Mouse (Mus musculus) left cerebral cortex, postnatal 14 days (tissue): ENCODE measurements at regions not wholly inside any gene's neighbourhood (a gene's known extent, or its start where the extent isn't known, plus 50 kb on each side); places are given as distances from the start of the nearest gene placed in this dataset.
"Not testable (repeated sequence)": the region's sequence is repeated elsewhere in the genome, so short reads cannot be mapped to it uniquely, and the experiment has no call there.

Experiments used
- DNase-seq, 2 experiments: peaks; one replicate each; pipeline ENCODE4 v3.0.0; 2021 to 2022; ENCODE audit warnings: low spot score in 2 of 2, mixed read lengths in 1 of 2
- intact Hi-C: fragments of 180-260 bp; cut with DNase I; formaldehyde crosslinking; loops from one replicate; pipeline ENCODE4 v1.15.1; 2025

DNA sequence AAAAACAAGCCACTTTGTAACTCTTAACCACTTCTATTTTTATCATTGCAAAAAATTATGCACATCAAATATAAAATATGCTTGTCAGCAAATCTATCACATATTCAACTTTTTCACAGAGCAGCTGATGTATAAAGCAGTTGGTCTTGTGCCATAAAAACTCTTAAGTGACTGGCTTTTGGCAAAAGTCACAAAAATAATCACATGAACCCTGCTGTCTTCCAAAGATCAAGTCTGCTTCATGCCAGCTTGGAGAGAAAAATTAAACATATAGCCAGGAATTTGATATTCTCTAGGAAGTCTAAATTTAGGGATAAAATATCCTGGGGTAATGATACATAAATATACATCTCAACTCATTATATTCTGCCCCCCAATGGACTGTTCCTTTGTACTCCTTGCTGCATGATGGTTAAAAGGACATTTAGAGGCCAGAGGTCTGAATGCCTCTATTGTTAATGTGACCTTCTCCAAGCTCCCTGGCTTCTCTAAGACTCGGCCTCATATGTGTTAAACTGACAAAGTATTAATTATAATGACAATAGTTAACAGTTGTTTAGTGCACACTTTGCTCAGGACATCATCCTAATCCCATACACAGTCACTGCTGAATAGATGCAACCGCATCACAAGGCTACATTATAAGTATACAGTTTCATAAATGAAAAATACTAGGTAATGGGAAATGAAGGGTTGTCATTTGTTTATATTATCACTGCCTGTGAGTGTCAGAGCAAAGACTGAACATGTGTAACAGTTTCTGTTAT lies 422.9 kb upstream of the Hs3st1 start:
- peak in 1 of 2 experiments; percentile 3 for DNase-seq
- intact Hi-C loops: no loop called here

- DNase-seq: no peak
- intact Hi-C loops: no loop called here
Measured at GRCm38 (mm10) chr5:40136740-40137285, 381.5 kb upstream of the Hs3st1 start.

- intact Hi-C loops: no loop called here
- DNase-seq: peak; percentile 2 to 3
Measured at GRCm38 (mm10) chr5:40124337-40124736, 369.1 kb upstream of the Hs3st1 start.

GRCm38 (mm10) chr5:40116849-40117248 lies 361.6 kb upstream of the Hs3st1 start:
- no peak for DNase-seq
- intact Hi-C loops: loop anchor here (10.0 kb wide), 1 partner anchor 838 kb away; no protein-coding TSS in a partner anchor

GRCm38 (mm10) chr5:40089576-40089975 lies 334.3 kb upstream of the Hs3st1 start:
- intact Hi-C loops, DNase-seq: not testable (repeated sequence)

DNA sequence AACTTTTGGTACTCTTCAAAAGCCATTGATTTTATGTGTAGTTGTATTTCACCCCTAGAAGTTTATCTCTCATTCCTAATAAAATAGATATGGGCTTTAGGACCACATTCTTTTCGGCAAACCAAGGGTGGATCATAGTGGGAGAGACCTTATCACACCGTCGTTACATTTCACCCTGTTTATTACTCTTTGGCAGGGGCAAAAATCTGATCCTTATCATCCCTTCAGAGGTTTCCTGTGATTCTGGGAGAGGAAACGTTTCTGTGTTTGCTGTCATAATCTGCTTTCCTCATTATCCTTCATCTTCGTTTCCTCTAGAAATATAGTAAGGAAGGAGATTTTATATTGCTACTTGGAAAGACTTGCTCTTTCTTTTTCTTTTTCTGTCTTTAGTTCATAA lies 290.0 kb upstream of the Hs3st1 start:
- intact Hi-C loops: no loop called here
- DNase-seq: no peak

GRCm38 (mm10) chr5:40034452-40034851 lies 279.2 kb upstream of the Hs3st1 start:
- intact Hi-C loops: no loop called here
- DNase-seq: no peak

DNA sequence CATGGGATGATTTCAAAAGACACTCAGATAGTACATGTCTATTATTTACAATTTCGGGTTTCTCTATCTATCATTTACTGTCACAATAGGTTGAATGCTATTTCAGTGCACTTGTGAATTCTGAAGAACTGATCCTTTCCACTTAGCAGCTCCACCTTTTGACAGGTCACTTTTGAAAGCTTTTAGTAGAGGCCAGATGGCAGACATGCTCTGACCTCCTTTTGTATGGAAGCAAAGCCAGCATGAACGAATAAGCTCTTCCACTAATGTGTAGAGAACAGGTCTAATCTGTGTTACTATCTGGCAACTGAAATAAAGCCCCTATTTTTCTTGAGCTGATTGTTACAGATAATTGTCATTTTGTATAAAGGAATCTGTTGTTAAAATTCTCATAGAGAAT lies 278.4 kb upstream of the Hs3st1 start:
- intact Hi-C loops: no loop called here
- no peak for DNase-seq

DNA sequence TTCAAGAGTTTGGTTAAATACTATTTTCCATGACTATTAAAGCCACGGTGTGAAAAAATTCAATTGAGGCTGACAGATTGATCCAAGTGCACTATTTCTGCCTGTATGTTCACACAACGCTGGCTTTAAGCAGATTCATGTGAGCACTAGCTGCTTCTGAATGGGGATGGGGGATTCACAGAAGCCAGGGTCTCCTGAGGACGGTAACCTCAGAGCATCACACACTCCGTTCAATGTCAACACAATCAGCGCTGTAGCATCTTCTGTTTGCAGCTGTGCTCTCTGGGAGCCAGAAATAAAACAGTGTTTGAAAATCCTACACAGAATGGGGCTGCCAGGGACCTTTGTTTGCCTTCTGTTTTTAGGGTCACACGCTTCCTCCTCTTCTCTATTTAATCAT lies 275.0 kb upstream of the Hs3st1 start:
- no peak for DNase-seq
- intact Hi-C loops: no loop called here

- intact Hi-C loops: no loop called here
- DNase-seq: no peak
Measured at GRCm38 (mm10) chr5:40015946-40016345, 260.7 kb upstream of the Hs3st1 start.

GRCm38 (mm10) chr5:39988039-39988438 lies 232.8 kb upstream of the Hs3st1 start:
- intact Hi-C loops: no loop called here
- no peak for DNase-seq

- intact Hi-C loops: loop anchor here (5.0 kb wide), 1 partner anchor 1182 kb away; no protein-coding TSS in a partner anchor
- DNase-seq: peak in 1 of 2 experiments; percentile 4
Measured at GRCm38 (mm10) chr5:39964371-39964770, 209.1 kb upstream of the Hs3st1 start.

DNA sequence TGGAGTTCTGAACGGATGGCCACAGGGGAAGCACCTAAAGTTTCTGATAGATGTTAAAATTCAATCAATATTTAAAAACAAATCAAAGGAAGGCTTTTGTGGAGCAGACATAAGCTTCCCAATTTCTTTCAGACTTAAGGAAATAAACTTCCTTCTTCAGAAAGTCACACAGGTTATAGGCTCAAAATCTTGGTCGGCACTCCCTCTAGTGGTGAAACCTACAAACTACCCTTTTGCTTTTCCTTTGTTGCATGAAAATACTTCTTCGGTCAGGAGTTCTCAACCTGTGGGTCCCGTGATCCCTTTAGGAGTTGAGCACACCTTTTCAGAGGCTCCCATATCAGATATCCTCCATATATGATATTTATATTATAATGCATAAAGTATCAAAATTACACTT lies 205.7 kb upstream of the Hs3st1 start:
- peak in 1 of 2 experiments; percentile 45 for DNase-seq
- intact Hi-C loops: loop anchor here (5.0 kb wide), 1 partner anchor 1179 kb away; no protein-coding TSS in a partner anchor

GRCm38 (mm10) chr5:39935564-39935963 lies 180.3 kb upstream of the Hs3st1 start:
- no peak for DNase-seq
- intact Hi-C loops: no loop called here

GRCm38 (mm10) chr5:39931890-39932289 lies 176.6 kb upstream of the Hs3st1 start:
- no peak for DNase-seq
- intact Hi-C loops: no loop called here

GRCm38 (mm10) chr5:39909369-39909768 lies 154.1 kb upstream of the Hs3st1 start:
- DNase-seq: no peak
- intact Hi-C loops: no loop called here

- no peak for DNase-seq
- intact Hi-C loops: no loop called here
Measured at GRCm38 (mm10) chr5:39871723-39872085, 116.4 kb upstream of the Hs3st1 start.

- peak in 1 of 2 experiments; percentile 12 for DNase-seq
- intact Hi-C loops: no loop called here
Measured at GRCm38 (mm10) chr5:39870835-39871722, 115.8 kb upstream of the Hs3st1 start.

DNA sequence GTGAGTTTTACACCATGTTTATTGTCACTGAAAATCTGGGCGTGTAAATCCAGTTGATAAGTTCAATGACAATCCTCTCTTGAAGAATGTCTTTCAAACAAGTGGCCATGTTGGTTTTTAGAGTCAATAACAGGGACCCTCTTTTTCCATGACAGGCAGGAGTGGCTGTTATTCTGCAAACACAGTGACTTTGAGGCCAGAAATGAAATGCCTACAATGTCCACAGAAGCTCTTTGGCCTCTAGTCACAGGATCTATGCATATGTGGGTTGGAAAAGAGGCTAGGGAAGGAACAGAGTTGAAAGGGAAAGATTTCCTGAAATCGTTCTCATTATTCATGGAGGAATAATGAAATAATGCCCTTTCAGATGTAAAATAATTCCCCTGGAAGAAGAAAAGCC lies 101.9 kb upstream of the Hs3st1 start:
- intact Hi-C loops: no loop called here
- DNase-seq: no peak

DNA sequence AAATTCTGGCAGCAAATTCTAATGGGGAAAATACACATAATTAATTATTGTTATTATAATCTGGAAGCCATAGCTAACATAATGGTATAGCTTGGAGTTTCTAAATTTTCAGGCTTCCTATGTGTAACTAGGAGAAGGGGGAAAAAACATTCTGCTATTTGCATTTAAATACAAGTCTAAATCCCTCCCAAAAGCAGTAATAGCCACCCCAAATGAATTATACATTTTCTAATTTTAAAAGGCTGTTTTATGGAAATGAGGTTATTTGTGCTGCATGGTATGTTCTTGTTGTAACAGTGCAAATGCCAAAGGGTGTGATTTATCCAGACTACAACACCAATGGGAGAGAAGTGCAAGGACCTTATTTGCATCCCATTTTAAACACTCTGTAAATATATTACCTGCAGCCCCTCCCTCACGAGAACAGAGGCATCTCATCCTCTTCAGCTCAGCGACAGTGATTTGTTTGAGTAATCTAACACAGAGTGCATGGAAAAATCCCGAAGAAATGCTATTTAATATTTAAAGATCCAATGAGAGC lies 101.4 kb upstream of the Hs3st1 start:
- intact Hi-C loops: no loop called here
- no peak for DNase-seq
